Mouse (Mus musculus) gastrocnemius, postnatal 36 days (tissue): Measurements from ENCODE around the gene Prr29. TPM values are rescaled to one million over a fixed set of nuclear protein-coding genes. Genes with fewer than 3 reads are reported as not detected.
"Not testable (repeated sequence)": the region's sequence is repeated elsewhere in the genome, so short reads cannot be mapped to it uniquely, and the experiment has no call there.

Experiments used
- DNase-seq, 2 experiments: peaks; one replicate each; pipeline ENCODE4 v3.0.0; 2022
- intact Hi-C: fragments of 180-260 bp; cut with DNase I; formaldehyde crosslinking; loops from one replicate; pipeline ENCODE4 v1.15.1; 2025
- long read RNA-seq, 2 experiments: library from polyadenylated mRNA; stranded (forward); transcript quantifications; one replicate each; pipeline ENCODE4 v2.0.0; 2021
- total RNA-seq, 2 experiments: library from RNA; stranded (reverse); gene quantifications; 2 replicates each; pipeline ENCODE4 v1.2.3; 2021

Prr29 gene
- total RNA-seq, result 1 to 10 TPM; 5.7 to 7.1 TPM
- long read RNA-seq, experiment 1, partial matches to known transcripts, result 2 of 4 reads
- long read RNA-seq, experiment 1, other reads (novel, unspliced or antisense), result 1 of 4 reads
- long read RNA-seq, experiment 2, partial matches to known transcripts, result 2 of 3 reads
- long read RNA-seq, experiment 2, other reads (novel, unspliced or antisense), result 1 of 3 reads

DNA sequence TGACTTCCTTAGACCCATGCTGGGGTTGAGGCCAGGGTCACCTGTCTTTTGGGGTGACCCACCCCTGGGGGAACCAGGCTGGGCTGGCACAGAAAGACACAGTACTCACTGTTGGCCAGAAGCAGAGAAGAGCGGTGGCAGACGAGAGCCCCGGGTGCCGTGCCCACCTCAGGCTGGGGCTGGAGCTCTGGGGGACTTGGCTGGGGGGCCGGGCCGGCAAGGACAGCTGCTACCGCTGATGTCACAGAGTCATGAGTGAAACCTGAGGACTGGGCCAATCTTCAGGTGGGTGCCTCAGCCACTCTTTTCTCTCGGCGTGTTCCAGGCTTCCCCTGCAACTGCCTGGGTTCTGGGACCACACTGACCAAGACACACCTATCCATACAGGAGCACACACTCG lies at the start of gene Prr29:
Gene Prr29 (plus strand): TSS at position 107 of the 400 bp plus-strand sequence.
- peak; percentile 53 to 56 for DNase-seq
- intact Hi-C loops, result loop anchor here (1.0 kb wide), 1 partner anchor 33 kb away; no protein-coding TSS in a partner anchor

DNA sequence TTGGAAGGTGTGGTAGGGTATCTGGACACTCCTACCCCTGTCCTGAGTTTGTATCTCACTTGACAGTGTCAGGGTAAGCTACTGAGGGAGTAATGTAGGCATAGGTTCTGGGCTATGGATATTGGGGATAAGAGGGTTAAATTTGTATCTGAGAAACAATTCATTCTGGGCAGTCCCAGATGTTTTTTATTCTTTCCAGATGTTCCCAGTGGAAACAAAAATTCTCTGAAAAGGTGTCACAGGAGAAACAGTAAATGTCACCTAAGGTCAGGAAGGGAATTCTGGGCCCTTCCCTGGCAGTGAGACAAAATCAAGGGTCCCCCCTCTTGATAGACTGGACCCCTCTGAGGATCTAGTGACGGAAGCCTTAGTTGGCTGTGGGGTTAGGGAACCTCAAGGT lies 48.9 kb upstream of the Prr29 start:
- intact Hi-C loops, result no loop called here
- DNase-seq, result no peak

GRCm38 (mm10) chr11:106317801-106318200 lies 47.5 kb upstream of the Prr29 start:
- intact Hi-C loops, result no loop called here
- DNase-seq, result no peak

DNA sequence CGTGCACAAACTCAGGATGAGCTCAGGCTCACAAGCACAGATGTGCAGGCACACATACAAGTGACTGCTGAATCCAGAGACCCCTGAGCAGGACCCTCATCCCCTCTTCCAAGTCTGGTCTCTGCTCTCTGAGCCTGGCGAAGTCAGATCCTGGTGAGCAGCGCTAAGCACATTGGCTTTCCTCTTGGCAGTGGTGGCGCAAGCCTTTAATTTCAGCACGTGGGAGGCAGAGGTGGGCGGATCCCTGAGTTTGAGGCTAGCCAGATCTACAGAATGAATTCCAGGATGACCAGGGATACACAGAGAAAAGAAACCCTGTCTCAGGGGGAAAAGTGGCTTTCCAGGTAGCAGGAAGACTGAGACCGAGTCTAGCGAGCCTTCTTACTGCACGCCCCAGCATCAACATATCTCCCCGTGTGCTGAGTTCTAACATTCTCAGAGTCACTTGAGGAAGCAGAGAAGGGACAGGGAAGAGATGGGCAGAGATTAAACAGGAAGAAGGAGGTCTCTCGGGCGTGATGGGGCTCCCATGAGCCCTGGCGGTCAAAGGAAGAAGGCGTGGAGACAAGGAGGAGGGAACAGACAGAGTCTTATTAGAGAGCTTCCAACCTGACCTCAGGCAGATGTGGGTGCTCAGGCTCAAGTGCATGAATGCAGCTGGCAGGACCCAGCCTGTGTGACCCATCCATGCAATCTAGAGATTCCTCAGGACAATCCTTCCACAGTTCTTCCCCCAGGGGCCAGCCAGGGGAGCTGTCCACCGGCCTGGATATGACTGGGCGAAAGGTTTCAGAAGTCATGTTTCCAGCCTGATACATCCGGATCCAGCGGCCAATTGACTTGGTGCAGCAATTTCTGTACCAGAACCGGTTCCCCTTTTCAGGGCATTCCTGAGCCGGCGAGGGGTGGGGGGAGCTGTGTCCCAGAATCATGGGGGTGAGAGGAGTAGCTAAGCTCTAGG lies 46.6 kb upstream of the Prr29 start:
- intact Hi-C loops, result no loop called here
- DNase-seq, result no peak

- DNase-seq, result no peak
- intact Hi-C loops, result no loop called here
Measured at GRCm38 (mm10) chr11:106324858-106325257, 40.4 kb upstream of the Prr29 start.

GRCm38 (mm10) chr11:106325566-106326206 lies 39.6 kb upstream of the Prr29 start:
- DNase-seq, result peak in 1 of 2 experiments; percentile 50
- intact Hi-C loops, result no loop called here

- intact Hi-C loops, result no loop called here
- no peak for DNase-seq
Measured at GRCm38 (mm10) chr11:106326475-106326874, 38.8 kb upstream of the Prr29 start.

DNA sequence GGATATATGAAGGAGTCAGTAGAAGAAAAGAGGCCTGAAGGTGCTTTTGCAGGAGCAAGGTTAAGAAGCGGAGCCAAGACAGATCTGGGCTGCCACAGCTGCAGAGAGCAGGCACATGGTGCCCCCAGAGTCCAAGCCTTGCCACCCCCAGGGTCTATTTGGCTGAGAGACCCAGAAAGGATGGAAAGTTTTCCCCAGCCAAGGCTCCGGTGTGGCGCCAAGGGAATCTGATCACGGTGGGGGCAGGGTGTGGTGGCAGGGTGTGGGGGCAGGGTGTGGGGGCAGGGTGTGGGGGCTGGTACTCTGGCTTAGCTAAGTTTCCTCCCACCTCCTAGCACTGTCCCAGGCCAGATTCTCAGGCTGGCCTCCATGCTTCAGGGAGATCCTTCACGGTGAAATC lies 36.8 kb upstream of the Prr29 start:
- intact Hi-C loops, result loop anchor here (1.0 kb wide), 1 partner anchor 38 kb away; no protein-coding TSS in a partner anchor
- peak in 1 of 2 experiments; percentile 64 for DNase-seq

- intact Hi-C loops, result no loop called here
- no peak for DNase-seq
Measured at GRCm38 (mm10) chr11:106329128-106329527, 36.1 kb upstream of the Prr29 start.

DNA sequence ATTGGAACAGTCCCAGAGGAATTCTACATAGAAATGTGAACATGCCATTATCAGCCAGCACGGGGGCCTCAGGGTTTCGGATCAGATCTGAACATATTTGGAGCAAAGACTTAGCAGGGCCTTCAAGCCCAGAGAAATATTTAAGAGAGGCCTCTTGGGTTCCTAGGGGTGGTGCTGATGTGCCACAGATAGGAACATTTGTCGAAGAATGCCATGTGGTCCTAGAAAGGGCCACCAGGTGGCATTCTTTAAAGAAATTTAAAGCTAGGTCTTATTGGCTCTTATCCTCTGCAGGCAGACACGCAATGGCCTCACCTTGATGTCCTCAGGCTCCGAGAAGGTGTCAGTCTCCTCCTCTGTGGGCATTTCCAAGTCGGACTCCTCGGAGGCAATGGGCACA lies 35.6 kb upstream of the Prr29 start:
- no peak for DNase-seq

GRCm38 (mm10) chr11:106332458-106332857 lies 32.8 kb upstream of the Prr29 start:
- intact Hi-C loops, result loop anchor here (1.0 kb wide), 1 partner anchor 33 kb away; the partner anchor contains the start of gene Prr29
- no peak for DNase-seq

More for the DNA sequence above, 35.6 kb upstream of the Prr29 start:
- intact Hi-C loops, result no loop called here

DNA sequence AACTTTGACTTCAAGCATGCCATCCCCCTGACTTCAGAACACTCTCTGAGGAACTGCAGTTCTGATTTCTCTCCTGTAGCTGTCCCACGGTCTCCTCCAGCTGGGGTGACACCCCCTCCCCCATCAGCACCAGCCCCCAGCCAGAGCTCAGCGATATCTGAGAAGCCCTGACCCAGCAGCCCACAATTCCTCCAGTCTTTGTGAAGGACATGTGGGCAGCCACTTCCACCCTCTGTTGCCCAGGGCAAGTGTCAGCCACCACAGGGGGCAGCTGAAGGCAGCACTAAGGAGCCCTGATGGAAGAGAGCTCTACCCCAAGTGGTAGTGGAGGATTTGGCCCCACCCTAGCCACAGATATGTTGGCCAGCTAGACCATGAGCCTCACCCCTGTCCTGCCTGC lies 31.2 kb upstream of the Prr29 start:
- peak in 1 of 2 experiments; percentile 40 for DNase-seq
- intact Hi-C loops, result no loop called here

GRCm38 (mm10) chr11:106338029-106338428 lies 27.2 kb upstream of the Prr29 start:
- intact Hi-C loops, result no loop called here
- DNase-seq, result no peak

DNA sequence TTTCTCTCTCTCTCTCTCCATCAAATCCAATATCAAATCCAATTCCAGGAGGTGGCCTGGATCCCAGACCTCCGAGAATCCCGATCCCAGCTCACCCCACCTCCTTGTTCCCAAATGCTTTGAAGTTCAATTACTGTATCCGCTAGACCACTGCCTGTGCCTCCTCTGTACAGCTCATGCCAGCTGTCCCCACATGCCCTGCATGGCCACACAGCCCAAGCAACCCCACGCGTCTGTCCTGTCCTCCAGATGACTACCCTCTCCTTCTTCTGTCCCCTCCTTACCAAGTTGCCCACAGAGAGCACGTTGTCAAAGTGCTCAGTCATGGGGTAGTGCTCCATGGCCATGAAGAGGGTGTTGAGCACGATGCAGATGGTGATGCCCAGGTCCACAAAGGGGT lies 26.4 kb upstream of the Prr29 start:
- intact Hi-C loops, result no loop called here
- no peak for DNase-seq

DNA sequence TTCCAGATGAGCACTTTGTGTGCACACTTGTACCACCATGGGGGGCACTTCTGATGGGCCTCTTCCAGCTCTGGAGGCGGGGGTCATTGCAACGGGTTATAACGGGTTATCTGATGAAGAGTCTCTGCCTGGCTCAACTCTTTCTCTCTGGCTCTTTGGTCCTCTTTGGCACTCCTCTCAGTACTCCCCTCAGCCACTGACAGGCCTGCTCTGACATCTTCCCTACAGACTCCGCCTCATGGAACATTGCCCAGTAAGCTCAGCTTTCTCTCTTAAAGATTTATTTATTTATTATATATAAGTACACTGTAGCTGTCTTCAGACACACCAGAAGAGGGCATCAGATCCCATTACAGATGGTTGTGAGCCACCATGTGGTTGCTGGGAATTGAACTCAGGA lies 25.9 kb upstream of the Prr29 start:
- intact Hi-C loops, DNase-seq: not testable (repeated sequence)

DNA sequence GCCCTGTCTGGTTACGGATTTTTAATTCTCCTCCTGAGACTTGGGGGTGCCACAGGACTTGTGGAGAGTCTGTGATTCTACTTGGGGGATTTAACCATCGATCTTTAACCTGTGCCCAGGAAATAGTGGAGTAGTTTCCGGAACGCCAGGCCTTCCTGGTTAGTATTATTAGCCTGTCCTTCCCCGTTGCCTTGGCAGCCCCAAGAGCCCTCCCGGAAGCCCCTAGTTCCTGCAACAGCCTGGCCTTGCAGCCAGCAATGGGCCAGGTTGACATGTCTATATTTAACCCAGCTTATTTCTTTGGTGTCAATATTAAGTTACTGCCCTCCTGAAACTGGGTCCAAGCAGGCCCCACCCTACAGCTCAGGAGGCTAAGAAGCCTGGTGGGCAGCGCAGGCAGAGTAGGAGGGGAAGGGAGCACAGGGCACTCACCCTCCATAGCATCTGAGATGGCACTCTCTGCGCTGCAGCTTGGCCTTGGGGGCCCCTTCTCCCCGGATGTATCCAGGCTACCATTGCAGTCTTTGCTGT lies 24.2 kb upstream of the Prr29 start:
- peak in 1 of 2 experiments; percentile 57 for DNase-seq
- intact Hi-C loops, result no loop called here

GRCm38 (mm10) chr11:106344910-106345309 lies 20.4 kb upstream of the Prr29 start:
- intact Hi-C loops, result no loop called here
- no peak for DNase-seq

- intact Hi-C loops, result no loop called here
- no peak for DNase-seq
Measured at GRCm38 (mm10) chr11:106349772-106350171, 15.5 kb upstream of the Prr29 start.

- peak in 1 of 2 experiments; percentile 50 for DNase-seq
- intact Hi-C loops, result no loop called here
Measured at GRCm38 (mm10) chr11:106350853-106351252, 14.4 kb upstream of the Prr29 start.

GRCm38 (mm10) chr11:106351253-106351652 lies 14.0 kb upstream of the Prr29 start:
- no peak for DNase-seq
- intact Hi-C loops, result no loop called here

DNA sequence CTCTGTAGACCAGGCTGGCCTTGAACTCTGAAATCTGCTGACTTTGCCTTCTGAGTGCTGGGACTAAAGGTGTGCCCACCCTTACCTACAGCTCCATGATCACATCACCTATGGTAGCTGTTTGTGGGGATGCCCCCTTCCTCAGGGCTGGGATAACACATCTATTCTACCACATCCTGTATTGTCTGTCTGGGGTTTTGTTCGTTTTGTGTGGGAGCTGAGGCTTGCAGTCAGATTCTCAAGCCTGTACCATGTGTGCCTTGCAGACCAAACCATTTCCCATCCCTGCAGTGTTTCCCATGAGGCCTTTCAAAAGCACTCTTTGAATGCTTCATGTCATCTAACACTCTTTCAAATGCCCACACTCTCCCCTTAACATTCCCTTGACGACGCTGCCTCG lies 13.3 kb upstream of the Prr29 start:
- DNase-seq, result no peak
- intact Hi-C loops, result no loop called here
